Mouse (Mus musculus) mature B cell (primary cell): ENCODE measurements around the gene Nt5c3b.

Experiments
- in situ Hi-C: fragments of 300-500 bp; cut with MboI; formaldehyde crosslinking; loops from 2 replicates; pipeline ENCODE4 v1.14.3; 2019

The Nt5c3b gene

DNA sequence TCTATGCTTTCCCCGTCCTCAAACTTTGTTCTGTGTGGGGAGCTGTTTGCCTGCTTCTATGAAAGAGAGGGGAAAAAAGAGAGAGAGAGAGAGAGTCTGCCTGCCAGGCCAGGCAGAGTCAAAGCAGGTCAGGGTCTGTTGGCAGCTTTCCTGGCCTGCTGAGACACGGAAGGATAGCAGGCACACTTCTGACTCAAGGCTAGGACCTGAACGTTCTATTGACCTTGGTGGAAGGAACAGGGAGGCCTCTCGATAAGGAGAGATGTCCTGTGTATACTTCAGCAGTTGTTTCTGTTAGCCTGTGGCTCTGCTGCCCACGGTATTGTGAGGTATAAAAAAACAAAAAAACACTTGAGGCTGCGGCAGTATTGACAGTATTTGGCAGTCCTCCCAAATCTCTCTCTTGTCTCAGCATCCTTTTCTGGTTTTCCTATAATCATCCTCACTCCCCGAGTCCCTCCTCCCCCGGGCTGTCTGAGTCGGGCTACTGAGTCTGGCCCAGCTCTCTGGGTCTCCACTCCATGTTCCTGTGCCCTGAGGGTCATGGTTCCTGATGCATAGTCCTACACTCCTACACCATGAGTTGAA lies 12.9 kb downstream of the Nt5c3b start:
- in situ Hi-C loops = no loop called here

DNA sequence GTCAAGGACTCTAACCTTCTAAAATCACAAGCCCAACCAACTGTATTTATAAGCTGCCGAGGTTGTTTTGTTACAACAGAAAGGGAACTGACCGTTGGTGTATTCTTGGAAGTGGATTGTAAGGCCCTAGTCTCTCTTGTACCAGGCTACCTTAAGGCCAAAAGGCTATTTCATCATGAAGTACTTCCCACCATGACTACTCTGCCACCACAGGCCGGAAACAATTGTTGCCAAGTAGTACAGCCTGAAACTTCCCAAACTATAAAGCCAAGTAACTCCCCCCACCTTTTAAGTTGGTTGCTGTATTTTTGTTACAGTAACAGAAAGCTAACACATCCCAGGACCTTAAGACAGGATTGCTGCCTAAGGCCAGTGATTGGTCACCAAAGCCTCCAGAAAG lies 14.8 kb downstream of the Nt5c3b start:
- in situ Hi-C loops = no loop called here

DNA sequence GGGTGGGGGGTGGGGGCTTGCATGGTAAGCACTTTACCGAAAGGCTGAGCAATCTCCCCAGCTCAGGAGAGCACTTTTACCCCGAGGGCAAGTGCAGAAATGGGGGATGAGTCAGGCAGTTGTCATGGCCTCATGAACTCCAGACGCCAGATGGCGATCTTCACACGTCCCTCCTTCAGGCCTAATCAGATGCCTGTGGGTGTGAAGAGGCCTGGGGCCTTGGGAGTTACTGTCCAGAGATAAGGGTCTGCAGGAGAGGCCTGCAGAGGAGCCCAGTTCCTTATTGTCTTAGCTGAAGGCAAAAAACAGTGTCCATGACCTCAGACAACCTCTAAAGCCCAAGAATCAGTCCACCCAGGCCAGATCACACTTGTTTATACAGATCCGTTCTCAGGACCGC lies 15.8 kb downstream of the Nt5c3b start:
- in situ Hi-C loops = no loop called here

DNA sequence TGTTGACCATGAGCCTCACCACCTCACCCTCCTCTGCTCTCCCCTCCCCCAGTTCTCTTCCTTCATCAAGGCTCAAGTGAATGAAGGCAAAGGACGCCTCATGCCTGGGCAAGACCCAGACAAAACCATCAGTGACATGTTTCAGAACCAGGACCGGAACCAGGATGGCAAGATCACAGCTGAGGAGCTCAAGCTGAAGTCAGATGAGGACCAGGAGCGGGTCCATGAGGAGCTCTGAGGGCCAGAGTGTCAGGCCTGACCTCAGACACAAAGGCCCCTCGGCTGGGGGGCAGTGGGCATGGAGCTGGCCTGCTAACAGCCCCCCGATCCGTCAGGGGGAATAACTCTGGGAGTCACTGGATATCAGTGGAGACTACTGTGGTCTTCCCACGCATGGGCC lies 17.8 kb downstream of the Nt5c3b start:
- in situ Hi-C loops = no loop called here

DNA sequence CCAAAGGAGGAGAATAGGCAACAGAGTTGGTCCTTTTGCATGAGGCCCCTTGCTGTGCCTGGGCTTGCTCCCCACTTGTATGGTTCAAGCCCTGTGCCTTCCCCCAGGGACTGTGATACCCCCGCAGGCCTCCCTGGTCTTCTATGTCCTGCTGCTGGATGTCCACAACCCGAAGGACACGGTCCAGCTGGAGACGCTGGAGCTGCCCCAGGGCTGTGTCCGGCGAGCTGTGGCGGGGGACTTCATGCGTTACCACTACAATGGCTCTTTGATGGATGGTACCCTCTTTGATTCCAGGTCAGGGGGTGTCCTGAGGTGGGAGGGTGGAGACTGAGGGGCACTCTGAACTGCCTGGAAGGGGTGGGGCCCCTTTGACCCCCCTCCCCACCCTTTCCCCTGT lies 20.1 kb downstream of the Nt5c3b start:
- in situ Hi-C loops = no loop called here

GRCm38 (mm10) chr11:100414914-100415822 lies 26.4 kb downstream of the Nt5c3b start, which contains the start of gene Fkbp10:
Gene Fkbp10, plus strand, starts transcription at chr11:100415697.
- in situ Hi-C loops = no loop called here

DNA sequence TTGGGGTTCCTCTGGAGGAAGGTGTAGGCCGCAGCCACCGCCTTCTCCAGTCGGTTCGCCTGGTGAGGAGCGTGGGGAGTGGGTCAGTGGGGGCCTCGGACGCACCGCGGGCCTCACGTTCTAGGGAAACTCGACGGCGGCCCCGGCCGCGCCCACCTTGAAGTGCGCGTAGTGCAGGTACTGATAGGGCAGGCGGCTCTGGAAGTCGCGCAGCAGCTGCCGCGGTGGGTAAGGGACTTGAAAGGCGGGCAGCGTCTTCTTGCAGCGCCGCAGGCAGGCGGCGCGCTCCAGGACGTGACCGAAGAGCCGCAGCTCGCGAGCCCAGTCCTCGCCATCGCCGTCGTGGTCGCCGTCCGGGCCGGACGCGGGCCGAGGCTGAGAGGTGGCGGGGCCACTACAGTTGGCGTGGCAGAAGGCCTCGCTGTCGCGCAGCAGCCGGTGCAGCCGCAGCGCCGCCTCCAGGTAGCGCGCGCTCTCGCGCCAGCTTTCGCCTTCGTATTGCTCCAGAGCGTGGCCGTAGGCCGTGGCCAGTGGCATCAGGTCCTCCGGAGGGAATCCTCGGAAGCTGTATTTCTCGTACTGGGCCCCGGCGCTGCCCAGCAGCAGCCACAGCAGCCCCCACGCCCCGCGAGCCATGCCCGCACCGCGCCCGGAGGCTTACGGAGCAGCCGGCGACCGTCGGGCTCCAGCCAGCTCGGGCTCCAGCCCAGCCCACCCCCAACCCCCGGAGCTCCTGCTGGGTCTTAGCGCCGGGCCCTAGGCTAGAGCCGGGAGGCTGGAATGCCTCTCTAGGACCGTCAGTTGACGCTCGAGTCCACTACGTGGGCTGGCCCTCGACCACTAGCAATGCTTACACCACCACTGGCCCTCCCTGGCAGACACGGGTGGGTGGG lies 27.3 kb downstream of the Nt5c3b start, which contains the start of gene P3h4:
Gene P3h4 (minus strand): TSS at position 816 of the 893 bp plus-strand sequence.
- in situ Hi-C loops = no loop called here

DNA sequence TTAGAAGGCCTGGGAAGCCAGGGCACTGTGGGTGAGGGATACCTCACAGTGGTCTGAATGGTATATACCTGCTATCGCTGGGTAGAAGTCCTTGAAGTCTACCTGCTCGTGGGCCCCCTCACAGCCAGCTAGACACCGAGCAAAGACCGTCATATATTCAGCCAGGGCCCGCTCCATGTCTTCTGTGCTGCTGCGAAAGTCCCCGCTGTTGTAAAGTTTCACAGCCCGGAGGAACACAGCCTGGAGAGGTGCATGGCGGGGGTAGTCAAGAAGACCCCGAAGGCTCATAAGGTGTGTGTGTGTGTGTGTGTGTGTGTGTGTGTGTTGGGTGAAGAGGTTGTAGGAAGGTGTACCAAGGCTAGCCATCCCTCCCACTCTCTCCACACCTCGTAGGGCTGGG lies 28.1 kb downstream of the Nt5c3b start:
- in situ Hi-C loops = no loop called here

GRCm38 (mm10) chr11:100411736-100412135 lies 29.9 kb downstream of the Nt5c3b start:
- in situ Hi-C loops = no loop called here

DNA sequence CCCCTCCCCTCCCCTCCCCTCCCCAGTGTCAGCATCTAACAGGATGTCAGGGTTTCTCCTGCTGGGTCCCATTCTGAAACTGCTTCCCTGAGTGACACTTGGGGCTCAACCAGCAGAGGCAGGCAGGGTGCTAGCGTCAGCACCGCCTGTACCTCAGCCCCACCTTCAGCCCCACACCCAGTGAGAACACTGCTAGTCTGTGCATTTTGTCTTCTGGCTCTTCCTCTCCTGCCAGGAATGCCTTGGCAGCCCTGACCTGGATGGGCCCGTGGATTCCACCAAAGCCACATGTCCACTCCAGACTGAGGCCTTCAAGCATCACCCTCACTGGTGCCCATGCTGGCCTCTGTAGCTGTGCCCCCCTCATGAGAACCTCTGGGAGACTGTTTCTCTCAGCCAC lies 31.9 kb downstream of the Nt5c3b start:
- in situ Hi-C loops = no loop called here

DNA sequence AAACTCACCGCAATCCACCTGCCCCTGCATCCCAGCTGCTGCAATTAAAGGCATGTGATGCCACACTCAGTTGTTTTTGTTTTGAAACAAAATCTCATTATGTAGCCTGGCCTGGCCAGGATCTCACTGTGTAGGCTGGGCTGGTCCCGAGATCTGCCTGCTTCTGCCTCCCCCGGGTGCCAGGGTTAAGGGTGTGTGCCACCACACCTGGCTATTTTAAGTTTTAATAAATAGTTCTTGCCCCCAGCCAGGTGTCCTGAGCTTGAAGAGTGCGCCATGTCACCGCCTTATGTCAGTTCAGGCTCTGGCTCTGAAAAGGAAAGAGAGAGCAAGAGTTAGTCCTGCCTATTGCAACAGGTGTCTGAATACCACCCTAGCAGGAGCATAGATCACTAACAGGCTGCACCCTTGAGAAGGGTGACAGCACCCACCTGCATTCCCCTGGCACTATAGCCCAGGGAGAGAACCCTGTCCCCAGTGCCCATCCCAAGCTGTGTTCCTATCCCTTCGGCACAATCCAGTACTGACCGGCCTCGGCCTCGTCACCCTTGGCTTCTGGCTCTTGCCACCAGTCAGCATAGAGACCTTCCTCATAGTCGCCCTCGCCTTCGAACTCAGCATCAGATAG lies 32.7 kb downstream of the Nt5c3b start:
- in situ Hi-C loops = no loop called here

DNA sequence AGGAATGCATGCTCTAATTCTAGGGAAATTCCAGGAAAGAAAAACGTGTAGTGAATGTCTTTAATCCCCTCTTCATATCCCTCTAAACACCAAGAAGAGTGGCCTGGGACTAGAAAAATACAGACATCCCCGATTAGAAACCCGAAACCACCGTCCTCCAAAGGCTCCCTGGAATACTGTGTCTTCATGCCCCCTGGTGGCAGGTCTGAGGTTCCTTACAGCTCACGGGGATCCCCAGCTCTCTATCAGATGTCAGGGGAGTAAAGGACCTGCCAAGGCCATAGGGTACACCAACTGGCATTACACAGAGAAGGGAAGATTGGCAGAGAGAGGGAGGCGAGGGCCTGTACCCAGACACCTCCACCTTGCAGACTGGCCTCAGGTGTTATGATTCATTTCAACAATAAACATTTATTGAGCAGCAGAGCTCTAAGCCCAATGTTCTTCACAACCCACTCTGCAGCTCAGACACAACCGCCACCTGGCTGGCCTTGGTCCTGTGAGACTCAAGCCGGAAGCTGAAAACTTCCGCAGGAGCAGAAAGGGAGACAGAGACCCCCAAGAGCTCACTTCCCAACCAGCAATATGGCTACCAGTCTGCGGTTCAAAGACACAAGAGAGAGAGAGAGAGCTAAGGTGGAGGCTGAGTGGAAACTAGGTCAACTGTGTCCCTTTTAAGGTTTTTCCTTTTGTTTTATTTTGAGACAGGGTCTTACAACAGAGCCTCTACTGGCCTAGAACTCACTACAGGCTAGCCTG lies 33.4 kb downstream of the Nt5c3b start:
- in situ Hi-C loops = no loop called here

GRCm38 (mm10) chr11:100406995-100407705 lies 34.5 kb downstream of the Nt5c3b start:
- in situ Hi-C loops = no loop called here

- in situ Hi-C loops = no loop called here
Measured at GRCm38 (mm10) chr11:100406273-100406672, 35.3 kb downstream of the Nt5c3b start.

DNA sequence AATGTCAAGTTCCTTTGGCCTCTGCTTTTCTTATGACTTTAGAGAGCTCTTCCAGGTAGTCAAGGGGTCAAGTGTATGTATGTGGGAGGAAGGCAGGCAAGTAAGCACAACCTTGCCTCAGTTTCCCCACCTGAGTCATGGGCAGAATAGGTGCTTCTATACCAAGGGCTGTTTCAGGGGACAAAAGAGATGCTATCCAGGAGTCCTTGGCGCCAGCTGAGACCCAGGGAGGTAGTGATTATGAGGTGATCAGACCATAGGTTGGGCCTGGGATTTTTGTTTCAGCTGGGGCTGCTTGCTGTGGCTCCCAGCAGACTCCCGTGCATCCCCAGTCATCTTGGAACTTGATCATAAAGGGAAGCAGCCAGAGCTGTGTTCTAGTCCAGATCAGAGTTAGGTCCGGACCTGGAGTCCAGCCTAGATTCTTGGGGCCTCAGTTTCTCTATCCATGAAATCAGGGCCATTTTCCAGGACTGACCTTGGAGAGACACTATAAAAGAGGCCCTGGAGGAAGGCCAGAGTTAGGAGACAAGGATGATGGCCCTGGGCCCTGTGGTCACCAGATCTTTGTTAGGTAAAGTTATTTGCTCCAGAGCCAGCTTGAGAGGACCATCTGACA lies 37.0 kb downstream of the Nt5c3b start:
- in situ Hi-C loops = no loop called here

GRCm38 (mm10) chr11:100403445-100404134 lies 38.0 kb downstream of the Nt5c3b start:
- in situ Hi-C loops = no loop called here

GRCm38 (mm10) chr11:100402682-100403081 lies 38.9 kb downstream of the Nt5c3b start:
- in situ Hi-C loops = no loop called here

DNA sequence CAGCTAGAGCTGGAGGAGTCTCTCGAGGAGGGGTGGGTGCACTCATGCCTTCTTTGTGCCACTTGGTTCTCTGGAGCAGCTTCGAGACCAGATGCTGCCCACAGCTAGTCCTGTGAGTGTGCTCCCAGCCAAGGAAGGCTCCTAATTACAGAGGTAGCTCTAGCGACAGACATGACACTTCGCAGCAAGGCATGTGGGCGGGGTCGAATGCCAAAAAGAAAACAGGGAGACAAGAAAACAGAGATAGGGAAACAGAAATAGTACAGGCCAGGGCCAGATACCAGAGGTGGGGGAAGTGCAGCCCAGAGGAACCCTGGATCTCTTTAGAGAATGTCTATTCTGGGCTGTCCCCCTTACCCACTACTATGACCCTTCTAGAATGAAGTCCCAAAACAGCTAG lies 39.4 kb downstream of the Nt5c3b start:
- in situ Hi-C loops = no loop called here

GRCm38 (mm10) chr11:100400842-100401241 lies 40.8 kb downstream of the Nt5c3b start:
- in situ Hi-C loops = no loop called here
